Mouse (Mus musculus) CH12.LX (cell line): ENCODE results near the gene Csf2rb. TPM values are rescaled to one million over a fixed set of nuclear protein-coding genes. Genes with fewer than 3 reads are reported as not detected.

Experiments used
- DNase-seq: peaks from one replicate; pipeline ENCODE4 v3.0.0-alpha.2; 2013; ENCODE audit errors: extremely low read depth
- H3K27ac ChIP-seq: 2 replicates; pipeline ENCODE4 v1.5.1; 2012; ENCODE audit warnings: low read depth, mild to moderate bottlenecking, control low read depth, moderate library complexity; ENCODE audit not compliant: insufficient read depth
- H3K27me3 ChIP-seq: replicated peaks from 2 replicates; pipeline ENCODE3; 2012; ENCODE audit warnings: inconsistent platforms
- H3K36me3 ChIP-seq, 2 experiments: replicated peaks in 1 of 2; 2 replicates each; pipeline versions ENCODE3 to v1.6.1; 2012; ENCODE audit warnings: inconsistent platforms in 1 of 2, low read length in 1 of 2, mild to moderate bottlenecking in 1 of 2, mixed read lengths in 1 of 2, moderate library complexity in 1 of 2; ENCODE audit not compliant: control insufficient read depth in 1 of 2, insufficient read depth in 1 of 2
- H3K4me1 ChIP-seq, 2 experiments: 2 replicates each; pipeline ENCODE4 v1.6.1; 2012; ENCODE audit warnings: inconsistent platforms in 1 of 2, moderate library complexity in 1 of 2; ENCODE audit not compliant: insufficient read depth in 2 of 2, control insufficient read depth in 1 of 2
- H3K4me2 ChIP-seq: 2 replicates; pipeline ENCODE4 v1.6.1; 2012; ENCODE audit warnings: low read depth, mild to moderate bottlenecking, control low read depth; ENCODE audit not compliant: poor library complexity, insufficient read depth, severe bottlenecking
- H3K4me3 ChIP-seq, 3 experiments: fragments of 150-350 bp in 1 of 3; sonication (generic) in 1 of 3; replicated peaks in 1 of 3; 2 replicates each; pipeline versions ENCODE3 to v1.5.1; 2011 to 2012; ENCODE audit warnings: low read depth in 2 of 3, low read length in 2 of 3, mild to moderate bottlenecking in 2 of 3, moderate library complexity in 2 of 3, control low read depth in 1 of 3, improper control_type of control experiment in 1 of 3, inconsistent platforms in 1 of 3, mixed read lengths in 1 of 3; ENCODE audit not compliant: poor library complexity in 1 of 3
- H3K79me2 ChIP-seq: replicated peaks from 2 replicates; pipeline ENCODE4 v1.6.1; 2012; ENCODE audit warnings: mild to moderate bottlenecking, moderate library complexity; ENCODE audit not compliant: control insufficient read depth, poor library complexity, insufficient read depth, severe bottlenecking; ENCODE audit errors: extremely low read depth
- H3K9ac ChIP-seq: 2 replicates; pipeline ENCODE4 v1.6.1; 2012; ENCODE audit warnings: low read depth, mild to moderate bottlenecking, control low read depth, moderate library complexity; ENCODE audit not compliant: insufficient read depth
- H3K9me3 ChIP-seq: replicated peaks from 2 replicates; pipeline ENCODE3; 2012; ENCODE audit warnings: low read length, inconsistent platforms, mixed read lengths
- BHLHE40 ChIP-seq: IDR thresholded peaks from 2 replicates; pipeline ENCODE4 v1.6.1; 2011; ENCODE audit warnings: mild to moderate bottlenecking, low read depth, low read length, improper control_type of control experiment
- CTCF ChIP-seq, 2 experiments: IDR thresholded peaks in 1 of 2; conservative IDR thresholded peaks in 1 of 2; 2 replicates each; pipeline ENCODE4 v1.5.1; 2011 to 2012; ENCODE audit warnings: low read depth in 2 of 2, low read length in 2 of 2, improper control_type of control experiment in 1 of 2, inconsistent platforms in 1 of 2, mild to moderate bottlenecking in 1 of 2, moderate library complexity in 1 of 2
- ELF1 ChIP-seq: IDR thresholded peaks from 2 replicates; pipeline ENCODE4 v1.6.1; 2014; ENCODE audit warnings: low read depth, mild to moderate bottlenecking, inconsistent platforms, low read length, improper control_type of control experiment
- ETS1 ChIP-seq: conservative IDR thresholded peaks from 2 replicates; pipeline ENCODE4 v1.6.1; 2012; ENCODE audit warnings: low read depth, mild to moderate bottlenecking, inconsistent platforms, low read length, improper control_type of control experiment, moderate library complexity
- IRF4 ChIP-seq: IDR thresholded peaks from 2 replicates; pipeline ENCODE4 v1.6.1; 2014; ENCODE audit warnings: low read depth, mild to moderate bottlenecking, inconsistent platforms, low read length, improper control_type of control experiment
- JUND ChIP-seq: conservative IDR thresholded peaks from 2 replicates; pipeline ENCODE4 v1.6.1; 2011; ENCODE audit warnings: low read depth, low read length, improper control_type of control experiment
- MAFK ChIP-seq: IDR thresholded peaks from 2 replicates; pipeline ENCODE4 v1.6.1; 2011; ENCODE audit warnings: low read length, improper control_type of control experiment; ENCODE audit not compliant: insufficient replicate concordance
- MAX ChIP-seq: IDR thresholded peaks from 2 replicates; pipeline ENCODE4 v1.6.1; 2011; ENCODE audit warnings: low read length, improper control_type of control experiment
- MAZ ChIP-seq: IDR thresholded peaks from 2 replicates; pipeline ENCODE4 v1.6.1; 2012; ENCODE audit warnings: low read depth, mild to moderate bottlenecking, inconsistent platforms, low read length, improper control_type of control experiment, moderate library complexity
- MEF2A ChIP-seq: IDR thresholded peaks from 2 replicates; pipeline ENCODE4 v1.6.1; 2014; ENCODE audit warnings: low read depth, mild to moderate bottlenecking, inconsistent platforms, low read length, improper control_type of control experiment, borderline replicate concordance
- MXI1 ChIP-seq: IDR thresholded peaks from 2 replicates; pipeline ENCODE4 v1.6.1; 2011; ENCODE audit warnings: mild to moderate bottlenecking, low read depth, low read length, improper control_type of control experiment
- MYC ChIP-seq: IDR thresholded peaks from 2 replicates; pipeline ENCODE4 v1.6.1; 2011; ENCODE audit warnings: low read depth, mild to moderate bottlenecking, improper control_type of control experiment, low read length
- PAX5 ChIP-seq: IDR thresholded peaks from 2 replicates; pipeline ENCODE4 v1.6.1; 2012; ENCODE audit warnings: low read length, inconsistent platforms, mixed read lengths
- POLR2A ChIP-seq: IDR thresholded peaks from 2 replicates; pipeline ENCODE4 v1.6.1; 2011; ENCODE audit warnings: low read depth, mild to moderate bottlenecking, improper control_type of control experiment, low read length
- POLR2AphosphoS2 ChIP-seq: IDR thresholded peaks from 2 replicates; pipeline ENCODE4 v1.6.1; 2011; ENCODE audit warnings: low read depth, low read length, improper control_type of control experiment
- RCOR1 ChIP-seq: conservative IDR thresholded peaks from 2 replicates; pipeline ENCODE4 v1.6.1; 2012; ENCODE audit warnings: low read depth, mild to moderate bottlenecking, inconsistent platforms, low read length, improper control_type of control experiment
- SIN3A ChIP-seq: IDR thresholded peaks from 2 replicates; pipeline ENCODE4 v1.6.1; 2012; ENCODE audit warnings: low read length, improper control_type of control experiment, inconsistent platforms
- SMC3 ChIP-seq: IDR thresholded peaks from 2 replicates; pipeline ENCODE4 v1.6.1; 2011; ENCODE audit warnings: low read depth, low read length, improper control_type of control experiment
- TBP ChIP-seq: conservative IDR thresholded peaks from 2 replicates; pipeline ENCODE4 v1.6.1; 2011; ENCODE audit warnings: low read depth, low read length, improper control_type of control experiment
- TCF12 ChIP-seq: IDR thresholded peaks from 2 replicates; pipeline ENCODE4 v1.6.1; 2014; ENCODE audit warnings: low read depth, mild to moderate bottlenecking, inconsistent platforms, low read length, improper control_type of control experiment
- ZKSCAN1 ChIP-seq: IDR thresholded peaks from 2 replicates; pipeline ENCODE4 v1.6.1; 2012; ENCODE audit warnings: low read depth, inconsistent platforms, low read length, improper control_type of control experiment, borderline replicate concordance
- ZMIZ1 ChIP-seq: IDR thresholded peaks from 2 replicates; pipeline ENCODE4 v1.6.1; 2012; ENCODE audit warnings: low read depth, mild to moderate bottlenecking, inconsistent platforms, low read length, improper control_type of control experiment
- dilution Hi-C: fragments of 300-500 bp; cut with MboI; formaldehyde crosslinking; loops from 2 replicates; pipeline ENCODE4 v1.14.3; 2020; ENCODE audit warnings: low sequenced_read_pairs; ENCODE audit not compliant: extremely low pct_unique_long_range_greater_than_20kb, extremely low pct_ligation_motif_present
- in situ Hi-C: fragments of 300-500 bp; cut with MboI; formaldehyde crosslinking; loops from 3 replicates; pipeline ENCODE4 v1.14.3; 2019; ENCODE audit warnings: low sequenced_read_pairs, low pct_ligation_motif_present, low pct_unique_long_range_greater_than_20kb, mixed read lengths
- polyA plus RNA-seq: library from polyadenylated mRNA; unstranded; fragments of >175 nt; gene quantifications from 2 replicates; pipeline ENCODE4 v1.2.1, GENCODE M21; 2012; ENCODE audit warnings: low read depth; ENCODE audit not compliant: insufficient read length
- total RNA-seq, 2 experiments: library from RNA; depleted of rRNA; stranded (reverse); fragments of 300-350 nt in 1 of 2; fragments of >200 nt in 1 of 2; gene quantifications; 2 replicates each; pipeline ENCODE4 v1.2.3; 2012 to 2014

Gene Csf2rb
- 146 and 179 TPM in 2 replicates for total RNA-seq (2012; rRNA removed)
- total RNA-seq (2014; rRNA removed): 124 and 134 TPM in 2 replicates
- polyA plus RNA-seq: 222 and 269 TPM in 2 replicates

- H3K9ac ChIP-seq: peak within 1 kb of the TSS; percentile 100
- peaks cover 45% of the 10 kb centered on the region for H3K79me2 ChIP-seq
- H3K9me3 ChIP-seq: no peaks in the 10 kb centered on the region
- peak; percentile 73 for DNase-seq
- H3K4me2 ChIP-seq: peak within 1 kb of the TSS; percentile 98; the same call in 1 of the 2 replicates
- dilution Hi-C loops (no loop called here), in situ Hi-C loops (loop anchor here (10.0 kb wide), 1 partner anchor 351 kb away; the partner anchor contains the start of gene Eif3d)
- peak within 1 kb of the TSS; percentile 91 for H3K27ac ChIP-seq
- H3K27me3 ChIP-seq: no peaks in the 10 kb centered on the region
- H3K4me3 ChIP-seq: peak within 1 kb of the TSS; percentile 80 to 99 (median 87)
- TF ChIP-seq ZKSCAN1 (no peak), TBP (peak; percentile 67), ZMIZ1 (peak; percentile 45), SMC3 (no peak), MYC (peak; percentile 94), SIN3A (peak; percentile 72), ETS1 (peak; percentile 67), POLR2A (peak; percentile 74), CTCF (conservative IDR thresholded peaks at IDR 0.05 in 1 of 2, IDR thresholded peaks at IDR 0.05 in 1 of 2; ENCODE audit: low read depth in 2 of 2, low read length in 2 of 2) (no peak), MAX (peak; percentile 91), MAZ (0 out of 2 replicates have a peak, but pooled peaks have one; percentile 51), ELF1 (0 out of 2 replicates have a peak, but pooled peaks have one; percentile 24), BHLHE40 (peak; percentile 86), MEF2A (peak; percentile 19; the same call in 1 of the 2 replicates), MXI1 (peak; percentile 71), POLR2AphosphoS2 (peak; percentile 36; the same call in 1 of the 2 replicates), RCOR1 (0 out of 2 replicates have a peak, but pooled peaks have one; percentile 4), TCF12 (peak; percentile 86), PAX5 (no peak), MAFK (no peak), JUND (no peak), IRF4 (no peak; the same call in 1 of the 2 replicates)
- peaks cover 32 to 53% of the 10 kb centered on the region in 2 experiments for H3K4me1 ChIP-seq
- peaks cover 4 to 17% of the 10 kb centered on the region in 2 experiments for H3K36me3 ChIP-seq
These were observed at the start of gene Csf2rb for GRCm38 (mm10) chr15:78325671-78326339. Gene Csf2rb, plus strand, starts transcription at chr15:78325752.
